Mouse (Mus musculus) heart, adult 11 months (tissue): ENCODE data around the gene Bbox1.
A peak's percentile ranks its signal among the peaks of the same experiment; 100 is the strongest.

Source experiments
- DNase-seq: peaks from one replicate; pipeline ENCODE4 v3.0.0; 2022

Gene Bbox1

DNA sequence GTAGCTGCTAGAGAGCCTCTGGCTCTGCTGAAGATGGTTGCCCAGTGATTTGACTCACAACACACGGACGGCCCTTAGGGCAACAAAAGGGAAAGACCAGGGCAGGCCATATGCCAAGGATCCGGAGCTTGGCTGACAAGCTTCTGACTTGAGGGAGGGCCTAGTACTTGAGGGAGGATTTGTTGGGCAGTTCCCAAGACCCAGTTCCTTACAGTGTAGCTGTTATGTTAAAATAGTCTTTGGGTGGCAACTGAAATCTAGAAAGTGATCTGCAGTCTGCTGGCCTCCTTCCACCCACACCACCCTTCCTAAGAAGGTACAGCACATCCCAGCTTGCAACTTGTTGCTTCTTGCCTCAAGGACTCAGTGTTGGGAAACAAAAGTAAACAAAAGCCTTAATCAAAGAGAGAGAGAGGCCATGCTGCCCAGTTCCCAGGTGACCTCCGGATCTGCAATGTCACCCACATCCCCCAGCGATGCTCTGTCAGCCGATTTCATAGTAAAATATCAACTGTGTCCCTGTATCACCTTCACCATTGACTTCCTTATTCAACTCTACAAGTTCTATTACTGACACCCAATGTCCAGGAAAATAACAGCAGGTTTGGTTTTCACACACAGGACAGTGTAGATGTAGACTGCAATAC is at the start of gene Bbox1:
Gene Bbox1 (minus strand): TSS at position 52 of the 647 bp plus-strand sequence.
- peak; percentile 86 for DNase-seq

- DNase-seq: no peak
Measured at GRCm38 (mm10) chr2:110363855-110364254, 49.5 kb upstream of the Bbox1 start.

DNA sequence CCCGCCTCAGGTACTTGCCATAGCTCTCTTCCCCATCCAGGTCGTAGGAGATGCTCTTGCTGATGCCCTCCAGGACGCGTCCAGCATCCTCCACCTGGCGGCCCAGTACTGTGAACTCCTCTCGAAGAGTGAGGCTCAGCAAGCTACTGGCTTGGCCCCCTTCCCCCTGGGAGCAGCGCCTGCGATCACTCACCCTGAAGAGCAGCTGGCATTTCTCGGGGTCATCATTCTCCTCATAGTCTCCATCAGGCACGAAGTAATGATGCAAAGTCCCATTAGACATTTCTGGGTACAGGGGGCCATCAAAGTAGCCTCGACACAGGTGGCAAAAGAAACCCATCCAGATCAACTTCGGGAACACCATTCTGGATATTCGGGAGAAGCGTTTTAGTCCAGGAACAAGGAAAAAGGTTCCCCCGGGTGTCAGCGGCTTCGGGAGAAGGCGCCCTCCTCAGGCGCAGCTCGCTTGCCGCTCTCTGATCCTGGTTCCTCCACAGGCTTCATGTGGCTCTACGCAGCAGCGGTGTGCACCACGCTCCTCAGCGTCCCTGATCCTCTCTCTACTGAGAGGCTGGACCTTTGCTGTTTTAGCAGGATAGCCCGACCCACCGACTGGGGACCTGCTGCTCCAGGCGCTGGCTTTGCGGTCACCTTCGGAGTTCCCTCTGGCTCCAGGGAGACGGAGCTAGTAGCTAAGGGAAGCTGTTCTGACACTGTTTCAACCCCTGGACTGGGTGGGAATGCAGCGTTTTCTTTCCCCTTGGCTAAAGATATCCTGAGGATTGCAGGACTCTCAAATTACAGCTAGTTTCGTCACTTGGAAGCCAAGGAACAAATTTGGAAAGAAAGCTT is 48.3 kb upstream of the Bbox1 start, which contains the start of gene Fibin:
Gene Fibin (minus strand): TSS at position 752 of the 852 bp plus-strand sequence.
- DNase-seq: peak; percentile 98

- DNase-seq: no peak
Measured at GRCm38 (mm10) chr2:110353302-110353970, 39.1 kb upstream of the Bbox1 start.

DNA sequence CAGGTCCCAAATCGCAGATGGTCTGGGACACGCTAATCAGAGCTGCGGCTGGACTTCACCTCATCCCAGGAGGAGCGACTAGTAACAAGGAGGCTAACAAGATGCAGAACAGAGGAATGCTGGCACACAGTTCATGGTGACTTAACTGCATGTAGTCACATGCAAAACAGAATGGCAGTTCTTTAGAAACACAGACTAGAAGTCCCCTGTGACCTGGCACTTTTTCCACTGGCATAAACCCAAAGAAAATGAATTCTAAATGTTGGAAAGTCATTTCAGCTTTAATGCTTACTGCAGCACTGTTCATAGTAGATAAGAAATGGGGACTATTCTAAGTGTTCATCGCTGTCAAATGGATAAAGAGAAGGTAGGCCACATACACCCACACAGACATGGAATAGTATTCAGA is 37.5 kb upstream of the Bbox1 start:
- no peak for DNase-seq

DNA sequence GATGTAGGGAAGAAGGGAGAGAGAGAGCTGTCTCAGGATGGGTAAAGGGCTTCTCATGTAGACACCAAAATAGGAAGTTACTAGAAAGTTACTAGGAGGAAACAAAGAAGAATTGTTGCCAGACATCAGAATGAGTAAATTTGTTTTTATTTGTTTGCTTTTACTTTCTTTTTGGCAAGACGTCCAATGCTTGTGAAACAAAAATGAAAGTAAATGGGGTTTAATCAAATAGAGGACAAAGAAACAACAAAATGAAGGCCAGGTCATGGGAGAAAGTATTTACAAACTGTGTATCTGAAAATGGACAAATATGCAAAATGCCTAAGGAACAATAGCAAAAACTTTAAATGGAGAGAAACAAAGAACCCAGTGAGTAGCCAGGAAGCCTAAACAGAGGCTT is 37.0 kb upstream of the Bbox1 start:
- DNase-seq: no peak

DNA sequence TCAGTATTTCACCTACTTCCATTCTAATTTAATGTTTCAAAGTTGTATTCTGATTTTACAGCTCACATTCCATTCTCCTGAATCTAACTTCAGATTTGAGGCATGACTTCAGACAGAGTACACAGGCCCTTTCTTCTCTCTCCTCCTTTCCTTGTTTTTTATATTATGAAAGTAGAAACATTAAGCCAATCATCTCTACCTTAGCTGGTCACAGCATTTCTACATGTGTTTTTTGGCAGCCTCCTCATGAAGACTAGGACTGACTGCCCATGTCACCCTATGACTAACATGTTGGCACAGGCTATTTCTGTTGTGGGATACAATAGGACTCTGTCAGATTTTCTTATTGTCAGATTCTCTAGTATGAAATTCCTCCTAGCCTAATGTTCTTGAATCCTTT is 14.6 kb upstream of the Bbox1 start:
- DNase-seq: no peak

- DNase-seq: no peak
Measured at GRCm38 (mm10) chr2:110319949-110320348, 5.6 kb upstream of the Bbox1 start.

DNA sequence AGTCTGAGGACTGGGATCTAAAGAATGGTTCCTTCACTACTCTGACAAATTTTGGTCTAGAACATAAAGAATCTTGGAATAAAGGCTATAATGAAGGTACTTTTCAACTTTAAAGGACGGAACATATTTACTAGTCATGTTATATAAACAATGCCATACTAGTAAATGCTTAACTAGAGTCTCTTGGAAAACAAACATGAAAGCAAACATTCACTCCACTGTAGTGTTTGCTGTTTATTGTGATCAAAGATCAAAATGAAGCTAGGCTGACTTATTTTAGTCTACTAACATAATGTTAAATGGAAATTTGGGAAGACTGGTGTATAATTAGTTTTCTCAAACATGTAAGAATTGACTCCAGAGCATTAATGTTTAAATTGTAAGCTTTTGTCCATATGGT is 4.9 kb upstream of the Bbox1 start:
- DNase-seq: no peak

DNA sequence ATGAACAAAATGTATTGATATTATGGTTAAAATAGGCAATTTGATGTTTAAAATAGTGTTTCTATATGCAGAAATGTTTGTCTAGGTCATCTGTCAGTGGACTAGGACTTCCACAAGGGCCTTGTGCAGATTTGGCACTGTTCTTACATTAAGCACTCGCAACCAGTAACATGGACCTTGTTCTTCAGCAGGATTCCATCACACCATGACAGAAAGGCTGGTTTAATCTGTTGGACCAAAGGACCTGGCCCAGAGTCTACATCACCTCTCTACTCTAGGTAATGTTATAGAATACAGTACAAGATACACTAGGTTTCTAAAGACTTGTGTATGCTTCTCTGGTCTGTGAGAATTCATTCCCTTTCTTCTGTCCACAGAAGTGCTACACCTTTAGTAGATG is 4.4 kb upstream of the Bbox1 start:
- no peak for DNase-seq

GRCm38 (mm10) chr2:110316116-110316883 is 1.9 kb upstream of the Bbox1 start:
- no peak for DNase-seq

DNA sequence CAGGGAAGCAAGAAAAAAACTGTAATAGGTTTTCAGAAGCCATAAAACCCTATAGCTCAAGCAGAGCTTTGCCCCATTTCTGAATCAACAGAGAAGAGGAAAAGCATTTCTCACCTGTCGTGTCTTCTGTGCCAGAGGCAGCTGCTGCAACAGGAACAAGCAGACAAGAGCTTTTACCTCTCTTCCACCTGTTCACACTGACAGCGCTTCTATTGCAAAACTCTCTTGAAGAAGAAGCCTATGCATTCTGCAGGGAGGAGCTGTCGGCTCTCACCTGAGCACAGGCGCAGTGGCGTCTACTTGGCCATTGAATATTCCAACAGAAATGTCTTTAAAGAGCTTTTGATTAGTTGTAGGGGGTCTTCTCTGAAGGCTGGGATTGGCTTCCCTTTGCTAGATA is 286 bp downstream of the Bbox1 start:
- no peak for DNase-seq

- DNase-seq: no peak
Measured at GRCm38 (mm10) chr2:110313305-110313824, 995 bp downstream of the Bbox1 start.

DNA sequence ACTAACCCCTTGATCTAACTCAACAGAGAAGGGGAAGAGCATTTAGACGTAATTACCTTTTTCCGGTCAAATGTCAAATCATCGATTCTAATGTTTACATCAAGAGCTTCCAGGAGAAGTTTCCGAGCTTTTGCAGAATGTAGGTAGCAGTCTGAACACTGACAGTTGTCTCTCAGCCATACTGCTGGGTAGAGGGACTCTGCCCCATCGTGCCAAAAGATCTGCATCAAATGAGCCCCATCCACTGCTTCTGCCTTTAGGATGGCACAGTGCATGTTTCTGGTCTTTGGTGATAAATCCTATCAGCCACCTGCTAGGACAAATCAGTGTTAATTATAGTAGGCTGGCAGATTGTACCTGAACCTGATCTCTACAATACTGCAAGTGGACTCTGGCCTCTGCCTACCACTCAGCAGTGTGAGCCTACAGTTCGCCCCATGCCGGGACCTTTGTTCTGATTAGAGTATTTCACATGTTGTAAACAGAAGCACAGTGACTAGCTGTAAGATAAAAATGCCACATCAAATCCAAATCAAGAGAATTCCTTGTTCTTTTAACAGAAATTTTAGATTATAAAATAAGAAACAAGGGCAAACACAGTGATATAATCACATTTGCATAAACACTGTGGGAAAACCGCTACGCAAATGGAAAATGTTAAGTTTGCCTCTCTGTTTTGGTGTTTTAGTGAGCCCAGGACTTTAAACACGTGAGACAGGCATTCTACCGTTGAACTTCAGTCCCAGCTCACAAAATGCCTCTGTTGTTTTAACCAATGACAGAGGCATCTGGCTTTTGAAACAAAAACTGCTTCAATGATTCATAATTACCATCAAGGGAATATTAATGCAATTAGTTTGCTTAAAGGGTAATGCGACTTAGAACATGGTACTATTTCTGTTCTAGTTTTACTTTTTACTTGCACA is 8.7 kb downstream of the Bbox1 start:
- DNase-seq: no peak

DNA sequence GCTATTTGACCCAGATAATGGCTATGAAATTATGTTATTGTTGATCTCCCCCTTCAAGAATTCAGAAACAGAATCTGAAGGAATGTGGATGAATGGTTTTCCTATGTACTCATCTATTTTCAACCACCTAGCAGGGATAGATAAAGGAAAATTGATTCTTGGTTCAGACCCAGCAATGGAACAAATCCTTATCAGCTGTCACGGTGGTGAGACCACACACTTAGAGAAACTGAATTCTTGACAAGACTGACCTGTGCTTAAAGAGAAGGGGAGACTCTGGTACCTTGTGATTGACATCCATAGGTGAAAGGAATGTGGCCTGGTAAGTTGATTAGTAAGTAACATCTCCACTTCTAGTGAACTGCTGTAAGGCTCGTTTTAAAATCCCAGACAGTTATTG is 12.1 kb downstream of the Bbox1 start:
- DNase-seq: no peak

DNA sequence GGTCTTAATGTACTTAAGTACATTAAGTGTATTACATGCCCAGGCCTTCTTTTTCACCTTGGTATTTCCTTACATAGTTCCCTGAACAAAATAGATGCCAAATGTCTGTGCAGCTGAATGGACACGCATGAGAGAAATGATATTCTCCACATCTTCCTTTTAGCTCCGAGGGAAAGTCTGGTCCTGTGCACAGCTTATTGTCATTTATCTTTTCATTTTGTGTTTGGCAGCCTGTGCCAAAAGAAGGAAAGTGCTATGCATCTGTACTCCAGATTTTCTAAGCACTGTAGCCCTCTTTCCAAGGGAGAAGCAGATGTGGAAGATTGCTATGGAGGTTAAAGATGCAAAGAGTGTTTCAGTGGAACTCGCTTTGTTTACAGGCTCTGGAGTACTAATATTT is 13.0 kb downstream of the Bbox1 start:
- no peak for DNase-seq

DNA sequence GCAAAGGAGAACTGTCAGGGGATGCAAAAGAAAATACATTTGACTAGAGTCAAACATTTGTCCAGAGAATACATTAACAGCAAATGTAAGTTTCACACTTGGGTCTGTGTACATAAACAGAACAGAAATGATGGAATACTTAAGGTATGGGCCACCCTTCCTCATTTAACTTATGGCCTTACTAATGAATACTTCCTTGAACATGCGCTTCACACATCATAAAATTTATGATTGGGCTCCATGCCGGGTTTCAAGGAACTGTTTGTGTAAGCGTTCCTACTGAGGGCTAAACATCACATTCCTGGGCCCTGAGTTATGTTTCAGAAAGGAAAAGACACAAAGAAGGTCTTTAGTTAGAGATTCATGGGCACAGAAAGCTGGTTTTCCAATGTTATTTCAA is 19.4 kb downstream of the Bbox1 start:
- DNase-seq: no peak

- no peak for DNase-seq
Measured at GRCm38 (mm10) chr2:110287959-110288358, 26.4 kb downstream of the Bbox1 start.

- no peak for DNase-seq
Measured at GRCm38 (mm10) chr2:110285829-110286504, 28.4 kb downstream of the Bbox1 start.

DNA sequence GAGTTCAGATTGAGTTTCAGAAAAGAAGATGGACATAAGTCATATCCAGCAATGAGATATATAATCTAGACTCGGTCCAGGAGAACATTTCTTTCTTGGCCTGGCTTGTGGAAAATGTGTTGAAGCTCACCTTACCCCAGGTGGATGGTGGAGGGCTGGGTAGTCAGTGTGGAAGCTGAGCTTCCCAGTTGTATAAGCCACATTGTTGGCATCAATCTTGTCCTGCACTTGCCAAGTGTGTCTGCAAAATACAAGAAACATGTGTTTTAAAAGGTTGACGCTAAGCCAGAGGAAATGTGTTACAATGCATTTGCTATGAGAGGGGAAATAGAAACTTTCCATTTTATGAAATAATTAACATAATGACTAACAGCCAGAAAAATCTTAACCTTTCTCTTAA is 38.9 kb downstream of the Bbox1 start:
- DNase-seq: no peak

- peak; percentile 97 for DNase-seq
Measured at GRCm38 (mm10) chr2:110274160-110274559, 40.2 kb downstream of the Bbox1 start.
